Mouse (Mus musculus): ENCODE results near the gene Dido1. TPM values are rescaled to one million over a fixed set of nuclear protein-coding genes. Genes with fewer than 3 reads are reported as not detected.
"Not testable (repeated sequence)": the region's sequence is repeated elsewhere in the genome, so short reads cannot be mapped to it uniquely, and the experiment has no call there.

The Dido1 gene
- polyA plus RNA-seq, 1 experiment from 2014 or later = 28.2 TPM

DNA sequence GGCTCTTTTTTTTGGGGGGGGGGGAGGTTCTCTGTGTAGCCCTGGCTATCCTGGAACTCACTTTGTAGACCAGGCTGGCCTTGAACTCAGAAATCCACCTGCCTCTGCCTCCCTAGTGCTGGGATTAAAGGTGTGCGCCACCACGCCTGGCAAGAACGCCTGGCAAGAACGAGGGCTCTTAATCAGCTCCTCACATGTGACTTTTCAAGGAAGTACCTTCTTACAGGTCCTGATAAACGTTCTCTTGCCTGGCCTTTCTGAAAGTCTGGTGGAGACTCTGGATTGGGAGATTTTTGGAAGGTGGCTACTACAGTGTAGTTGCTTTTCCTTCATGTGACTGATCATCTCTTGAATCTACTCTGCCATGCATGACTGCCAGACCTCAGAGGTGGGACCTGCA lies 12.9 kb upstream of the Dido1 start:
- peaks cover 10% of the 10 kb centered on the region for H3K4me1 ChIP-seq
- WGBS = 88% methylated on average over 5 of the region's 5 CpGs

GRCm38 (mm10) chr2:180712037-180712689 lies 2.4 kb upstream of the Dido1 start:
- Histone ChIP-seq H3K27me3 (no peaks in the 10 kb centered on the region), H3K36me3 (peaks cover 24% of the 10 kb centered on the region), H3K4me3 (no peak overlapping the region), H3K9me3 (no peaks in the 10 kb centered on the region), H3K4me2 (no peak overlapping the region), H3K27ac (no peak overlapping the region), H3K4me1 (peaks cover 16% of the 10 kb centered on the region), H3K9ac (no peak overlapping the region)
- no peak for ATAC-seq (ENCODE audit: insufficient number of reproducible peaks, low FRiP score, low TSS enrichment, low read depth)
- WGBS = 92% methylated on average over 5 of the region's 5 CpGs

More for the DNA sequence above, 12.9 kb upstream of the Dido1 start:
- H3K4me2 ChIP-seq; H3K9ac ChIP-seq; ATAC-seq (ENCODE audit: insufficient number of reproducible peaks, low FRiP score, low TSS enrichment, low read depth); H3K4me3 ChIP-seq; H3K27me3 ChIP-seq; H3K9me3 ChIP-seq; H3K27ac ChIP-seq: not testable (repeated sequence)
- H3K36me3 ChIP-seq = peaks cover 60% of the 10 kb centered on the region

- H3K4me1 ChIP-seq = peaks cover 16% of the 10 kb centered on the region
- no peaks in the 10 kb centered on the region for H3K27me3 ChIP-seq
- no peaks in the 10 kb centered on the region for H3K9me3 ChIP-seq
- peaks cover 20% of the 10 kb centered on the region for H3K36me3 ChIP-seq
- WGBS = 41% methylated on average over 4 of the region's 4 CpGs
- H3K4me2 ChIP-seq = peak overlapping the region; percentile 54
- no peak for ATAC-seq (ENCODE audit: insufficient number of reproducible peaks, low FRiP score, low TSS enrichment, low read depth)
- H3K27ac ChIP-seq = no peak overlapping the region
- peak overlapping the region; percentile 99; the same call in 1 of the 2 replicates for H3K4me3 ChIP-seq
- H3K9ac ChIP-seq = peak overlapping the region; percentile 100; the same call in 1 of the 2 replicates
These were observed 1.7 kb upstream of the Dido1 start for GRCm38 (mm10) chr2:180711527-180711926.

DNA sequence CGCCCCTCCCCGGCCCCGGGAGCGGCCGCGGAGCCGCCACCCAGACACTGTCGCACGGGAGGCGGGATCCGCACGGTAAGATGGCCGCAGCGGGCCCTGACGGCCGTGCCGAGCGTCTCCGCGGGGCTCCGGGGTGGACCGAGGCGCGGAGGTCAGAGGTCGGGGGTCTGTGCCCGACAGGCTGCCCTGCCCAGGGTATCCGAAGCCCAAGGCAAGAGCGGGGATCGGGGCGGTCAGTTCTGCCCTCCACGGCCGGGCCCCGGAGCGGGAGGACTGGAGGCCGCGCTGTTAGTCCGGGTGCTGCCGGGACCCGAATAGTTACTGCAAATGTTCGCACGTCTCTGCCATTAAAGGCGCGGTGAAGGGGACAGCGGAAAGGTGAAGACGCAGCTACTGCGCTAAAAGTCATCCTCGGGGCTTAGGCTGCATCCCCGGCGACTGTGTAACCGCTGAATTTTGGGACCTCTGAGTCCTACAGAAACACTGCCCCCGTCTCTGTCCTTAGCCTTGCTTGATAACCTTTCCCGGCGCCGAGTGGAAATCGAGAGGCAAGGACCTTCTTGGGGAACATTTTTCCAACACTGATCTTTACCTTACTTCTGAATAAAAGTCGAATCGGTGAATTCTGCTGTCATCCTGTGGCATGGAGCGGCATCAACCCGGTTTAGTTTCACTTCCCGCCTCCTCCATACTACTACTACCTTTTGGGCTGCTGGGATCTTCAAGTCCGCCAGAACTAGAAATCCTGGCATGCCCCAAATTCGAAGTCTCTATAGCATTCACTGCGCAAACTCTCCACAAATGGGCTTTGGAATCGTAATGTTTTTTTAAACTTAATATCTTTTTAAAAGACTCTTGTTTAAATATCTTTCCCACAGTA lies 717 bp upstream of the Dido1 start:
- Histone ChIP-seq H3K27me3 (no peaks in the 10 kb centered on the region), H3K9ac (peak overlapping the region; percentile 100), H3K9me3 (no peaks in the 10 kb centered on the region), H3K36me3 (peaks cover 21% of the 10 kb centered on the region), H3K4me3 (peak overlapping the region; percentile 99), H3K4me2 (peak overlapping the region; percentile 54), H3K27ac (peak overlapping the region; percentile 93), H3K4me1 (peaks cover 16% of the 10 kb centered on the region)
- WGBS = 2% methylated on average over 63 of the region's 64 CpGs
- peak; percentile 20; the same call in 1 of the 2 replicates for ATAC-seq (ENCODE audit: insufficient number of reproducible peaks, low FRiP score, low TSS enrichment, low read depth)

GRCm38 (mm10) chr2:180709023-180709922 lies 526 bp downstream of the Dido1 start:
- under 1% methylated on average over 39 of the region's 39 CpGs for WGBS
- peak overlapping the region; percentile 68 for H3K4me2 ChIP-seq
- peaks cover 18% of the 10 kb centered on the region for H3K36me3 ChIP-seq
- H3K9ac ChIP-seq = peak overlapping the region; percentile 82
- H3K4me3 ChIP-seq = peak overlapping the region; percentile 99
- no peaks in the 10 kb centered on the region for H3K27me3 ChIP-seq
- peak; percentile 50; the same call in 1 of the 2 replicates for ATAC-seq (ENCODE audit: insufficient number of reproducible peaks, low FRiP score, low TSS enrichment, low read depth)
- peak overlapping the region; percentile 89 for H3K27ac ChIP-seq
- H3K9me3 ChIP-seq = no peaks in the 10 kb centered on the region
- H3K4me1 ChIP-seq = peaks cover 23% of the 10 kb centered on the region

GRCm38 (mm10) chr2:180705975-180706374 lies 3.8 kb downstream of the Dido1 start:
- no peaks in the 10 kb centered on the region for H3K9me3 ChIP-seq
- no peak for ATAC-seq (ENCODE audit: insufficient number of reproducible peaks, low FRiP score, low TSS enrichment, low read depth)
- H3K27ac ChIP-seq = no peak overlapping the region
- no peak overlapping the region for H3K9ac ChIP-seq
- H3K4me3 ChIP-seq = no peak overlapping the region
- WGBS = 95% methylated on average over 5 of the region's 5 CpGs
- H3K36me3 ChIP-seq = peaks cover 13% of the 10 kb centered on the region; the same call in 1 of the 2 replicates
- H3K4me2 ChIP-seq = no peak overlapping the region
- peaks cover 32% of the 10 kb centered on the region for H3K4me1 ChIP-seq
- no peaks in the 10 kb centered on the region for H3K27me3 ChIP-seq

GRCm38 (mm10) chr2:180705066-180705465 lies 4.7 kb downstream of the Dido1 start:
- H3K4me2 ChIP-seq = no peak overlapping the region
- 89% methylated on average over 3 of the region's 3 CpGs for WGBS

DNA sequence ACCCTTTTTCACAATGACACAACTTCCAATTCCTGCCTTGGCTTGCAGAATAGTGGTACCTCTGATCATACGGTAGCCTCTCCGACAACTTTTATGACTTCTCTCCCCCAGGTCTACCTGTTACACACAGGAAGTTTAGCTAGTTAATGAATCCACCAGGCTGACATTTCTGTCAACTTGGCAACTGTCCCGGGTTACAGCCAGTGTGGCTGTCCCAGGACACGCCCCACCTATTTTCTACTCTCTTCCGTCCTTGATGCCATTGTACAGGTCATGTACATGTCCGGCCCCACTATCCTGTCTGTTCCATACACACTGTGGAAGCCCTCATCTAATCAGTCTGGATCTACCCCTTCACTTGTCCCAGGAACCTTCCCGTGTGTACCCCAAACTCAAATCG lies 5.2 kb downstream of the Dido1 start:
- Histone ChIP-seq H3K9ac (no peak overlapping the region), H3K27me3 (no peaks in the 10 kb centered on the region), H3K4me1 (peaks cover 46% of the 10 kb centered on the region), H3K27ac (0 out of 2 replicates have a peak overlapping the region, but pooled peaks have one; percentile 17), H3K4me2 (no peak overlapping the region), H3K9me3 (no peaks in the 10 kb centered on the region), H3K4me3 (no peak overlapping the region), H3K36me3 (peaks cover 13% of the 10 kb centered on the region; the same call in 1 of the 2 replicates)
- no peak for ATAC-seq (ENCODE audit: insufficient number of reproducible peaks, low FRiP score, low TSS enrichment, low read depth)
- WGBS = 72% methylated on average over 8 of the region's 8 CpGs

More at GRCm38 (mm10) chr2:180705066-180705465, 4.7 kb downstream of the Dido1 start:
- no peak for ATAC-seq (ENCODE audit: insufficient number of reproducible peaks, low FRiP score, low TSS enrichment, low read depth)
- no peaks in the 10 kb centered on the region for H3K9me3 ChIP-seq
- no peak overlapping the region for H3K4me3 ChIP-seq
- H3K27me3 ChIP-seq = no peaks in the 10 kb centered on the region
- H3K36me3 ChIP-seq = peaks cover 13% of the 10 kb centered on the region; the same call in 1 of the 2 replicates
- no peak overlapping the region for H3K27ac ChIP-seq
- H3K4me1 ChIP-seq = peaks cover 41% of the 10 kb centered on the region
- H3K9ac ChIP-seq = no peak overlapping the region

DNA sequence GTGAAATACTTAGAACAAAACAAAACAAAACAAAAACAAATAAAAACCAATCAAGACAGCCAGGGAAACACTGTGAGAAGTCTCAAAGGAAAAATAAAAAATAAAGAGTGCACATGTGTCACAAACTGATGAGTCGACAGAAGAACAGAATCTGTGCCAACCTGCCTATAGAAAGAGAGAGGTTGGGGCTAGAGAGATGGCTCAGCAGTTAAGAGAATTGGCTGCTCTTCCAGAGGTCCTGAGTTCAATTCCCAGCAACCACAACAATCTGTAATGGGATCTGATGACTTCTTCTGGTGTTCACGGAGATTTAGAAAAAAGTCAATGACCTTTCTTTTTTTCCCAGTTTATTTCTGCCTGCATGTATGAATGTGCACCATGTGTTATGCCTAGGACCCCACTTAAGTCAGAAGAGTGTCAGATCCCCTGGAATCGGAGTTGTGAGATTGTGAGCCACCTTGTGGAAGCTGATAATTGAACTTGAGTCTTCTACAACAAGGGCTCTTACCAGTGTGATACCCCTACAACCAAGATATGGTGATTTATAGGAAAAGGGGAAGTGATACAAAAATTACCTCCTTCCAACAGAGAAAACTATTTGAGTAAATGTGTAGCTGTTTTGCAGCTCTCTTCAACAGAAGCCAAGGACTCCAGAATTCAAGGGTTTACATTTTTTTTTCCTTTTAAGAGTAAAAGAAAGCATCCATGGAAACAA lies 6.0 kb downstream of the Dido1 start:
- ATAC-seq (ENCODE audit: insufficient number of reproducible peaks, low FRiP score, low TSS enrichment, low read depth) = no peak
- H3K36me3 ChIP-seq = peaks cover 13% of the 10 kb centered on the region; the same call in 1 of the 2 replicates
- 0 out of 2 replicates have a peak overlapping the region, but pooled peaks have one; percentile 17 for H3K27ac ChIP-seq
- peaks cover 48% of the 10 kb centered on the region for H3K4me1 ChIP-seq
- 72% methylated on average over 3 of the region's 3 CpGs for WGBS
- H3K27me3 ChIP-seq = no peaks in the 10 kb centered on the region
- H3K4me3 ChIP-seq = no peak overlapping the region
- no peak overlapping the region for H3K4me2 ChIP-seq
- no peaks in the 10 kb centered on the region for H3K9me3 ChIP-seq
- H3K9ac ChIP-seq = no peak overlapping the region

DNA sequence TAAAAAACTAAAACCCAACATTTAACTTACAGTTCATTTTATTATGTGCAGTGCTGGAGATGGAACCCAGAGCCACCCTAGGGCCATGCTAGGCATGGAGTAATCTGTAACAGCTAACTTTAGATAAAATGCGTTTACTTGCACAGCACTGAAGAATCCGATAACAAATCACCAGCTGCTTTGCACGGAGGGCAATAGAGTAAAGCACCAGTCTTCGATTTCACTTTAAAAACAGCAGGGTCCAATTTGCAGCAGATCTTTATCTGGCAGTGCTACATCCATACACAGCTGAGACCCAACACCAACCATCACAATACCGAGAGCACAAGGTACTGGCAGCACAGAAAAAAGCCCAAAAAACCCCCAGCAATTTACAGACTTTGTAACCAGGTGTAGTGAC lies 6.6 kb downstream of the Dido1 start:
- Histone ChIP-seq H3K9ac (no peak overlapping the region), H3K27ac (peak overlapping the region; percentile 96)

More for the DNA sequence above, 6.6 kb downstream of the Dido1 start:
- ATAC-seq (ENCODE audit: insufficient number of reproducible peaks, low FRiP score, low TSS enrichment, low read depth) = no peak
- 64% methylated on average over 5 of the region's 5 CpGs for WGBS
- Histone ChIP-seq H3K27me3 (no peaks in the 10 kb centered on the region), H3K4me1 (peaks cover 43% of the 10 kb centered on the region), H3K4me2 (peak overlapping the region; percentile 89; the same call in 1 of the 2 replicates), H3K9me3 (no peaks in the 10 kb centered on the region), H3K36me3 (peaks cover 13% of the 10 kb centered on the region; the same call in 1 of the 2 replicates), H3K4me3 (peak overlapping the region; percentile 81)
